Mouse (Mus musculus) CH12.LX (cell line): ENCODE data around the gene Cers6. TPM values are rescaled to one million over a fixed set of nuclear protein-coding genes. Genes with fewer than 3 reads are reported as not detected.

Source experiments
- DNase-seq: peaks from one replicate; pipeline ENCODE4 v3.0.0-alpha.2; 2013; ENCODE audit errors: extremely low read depth
- H3K27ac ChIP-seq: 2 replicates; pipeline ENCODE4 v1.5.1; 2012; ENCODE audit warnings: low read depth, mild to moderate bottlenecking, control low read depth, moderate library complexity; ENCODE audit not compliant: insufficient read depth
- H3K27me3 ChIP-seq: replicated peaks from 2 replicates; pipeline ENCODE3; 2012; ENCODE audit warnings: inconsistent platforms
- H3K36me3 ChIP-seq, 2 experiments: replicated peaks in 1 of 2; 2 replicates each; pipeline versions ENCODE3 to v1.6.1; 2012; ENCODE audit warnings: inconsistent platforms in 1 of 2, low read length in 1 of 2, mild to moderate bottlenecking in 1 of 2, mixed read lengths in 1 of 2, moderate library complexity in 1 of 2; ENCODE audit not compliant: control insufficient read depth in 1 of 2, insufficient read depth in 1 of 2
- H3K4me1 ChIP-seq, 2 experiments: 2 replicates each; pipeline ENCODE4 v1.6.1; 2012; ENCODE audit warnings: inconsistent platforms in 1 of 2, moderate library complexity in 1 of 2; ENCODE audit not compliant: insufficient read depth in 2 of 2, control insufficient read depth in 1 of 2
- H3K4me2 ChIP-seq: 2 replicates; pipeline ENCODE4 v1.6.1; 2012; ENCODE audit warnings: low read depth, mild to moderate bottlenecking, control low read depth; ENCODE audit not compliant: poor library complexity, insufficient read depth, severe bottlenecking
- H3K4me3 ChIP-seq, 3 experiments: fragments of 150-350 bp in 1 of 3; sonication (generic) in 1 of 3; replicated peaks in 1 of 3; 2 replicates each; pipeline versions ENCODE3 to v1.5.1; 2011 to 2012; ENCODE audit warnings: low read depth in 2 of 3, low read length in 2 of 3, mild to moderate bottlenecking in 2 of 3, moderate library complexity in 2 of 3, control low read depth in 1 of 3, improper control_type of control experiment in 1 of 3, inconsistent platforms in 1 of 3, mixed read lengths in 1 of 3; ENCODE audit not compliant: poor library complexity in 1 of 3
- H3K79me2 ChIP-seq: replicated peaks from 2 replicates; pipeline ENCODE4 v1.6.1; 2012; ENCODE audit warnings: mild to moderate bottlenecking, moderate library complexity; ENCODE audit not compliant: control insufficient read depth, poor library complexity, insufficient read depth, severe bottlenecking; ENCODE audit errors: extremely low read depth
- H3K9ac ChIP-seq: 2 replicates; pipeline ENCODE4 v1.6.1; 2012; ENCODE audit warnings: low read depth, mild to moderate bottlenecking, control low read depth, moderate library complexity; ENCODE audit not compliant: insufficient read depth
- H3K9me3 ChIP-seq: replicated peaks from 2 replicates; pipeline ENCODE3; 2012; ENCODE audit warnings: low read length, inconsistent platforms, mixed read lengths
- ELF1 ChIP-seq: IDR thresholded peaks from 2 replicates; pipeline ENCODE4 v1.6.1; 2014; ENCODE audit warnings: low read depth, mild to moderate bottlenecking, inconsistent platforms, low read length, improper control_type of control experiment
- JUN ChIP-seq: IDR thresholded peaks from 2 replicates; pipeline ENCODE4 v1.6.1; 2011; ENCODE audit warnings: low read depth, mild to moderate bottlenecking, low read length, improper control_type of control experiment, moderate library complexity; ENCODE audit not compliant: insufficient read depth
- MYC ChIP-seq: IDR thresholded peaks from 2 replicates; pipeline ENCODE4 v1.6.1; 2011; ENCODE audit warnings: low read depth, mild to moderate bottlenecking, improper control_type of control experiment, low read length
- USF2 ChIP-seq: conservative IDR thresholded peaks from 2 replicates; pipeline ENCODE4 v1.6.1; 2011; ENCODE audit warnings: low read depth, low read length, improper control_type of control experiment
- dilution Hi-C: fragments of 300-500 bp; cut with MboI; formaldehyde crosslinking; loops from 2 replicates; pipeline ENCODE4 v1.14.3; 2020; ENCODE audit warnings: low sequenced_read_pairs; ENCODE audit not compliant: extremely low pct_unique_long_range_greater_than_20kb, extremely low pct_ligation_motif_present
- in situ Hi-C: fragments of 300-500 bp; cut with MboI; formaldehyde crosslinking; loops from 3 replicates; pipeline ENCODE4 v1.14.3; 2019; ENCODE audit warnings: low sequenced_read_pairs, low pct_ligation_motif_present, low pct_unique_long_range_greater_than_20kb, mixed read lengths
- polyA plus RNA-seq: library from polyadenylated mRNA; unstranded; fragments of >175 nt; gene quantifications from 2 replicates; pipeline ENCODE4 v1.2.1, GENCODE M21; 2012; ENCODE audit warnings: low read depth; ENCODE audit not compliant: insufficient read length
- total RNA-seq, 2 experiments: library from RNA; depleted of rRNA; stranded (reverse); fragments of 300-350 nt in 1 of 2; fragments of >200 nt in 1 of 2; gene quantifications; 2 replicates each; pipeline ENCODE4 v1.2.3; 2012 to 2014

Cers6 gene
- total and polyA plus RNA-seq, 3 experiments, result not detected

DNA sequence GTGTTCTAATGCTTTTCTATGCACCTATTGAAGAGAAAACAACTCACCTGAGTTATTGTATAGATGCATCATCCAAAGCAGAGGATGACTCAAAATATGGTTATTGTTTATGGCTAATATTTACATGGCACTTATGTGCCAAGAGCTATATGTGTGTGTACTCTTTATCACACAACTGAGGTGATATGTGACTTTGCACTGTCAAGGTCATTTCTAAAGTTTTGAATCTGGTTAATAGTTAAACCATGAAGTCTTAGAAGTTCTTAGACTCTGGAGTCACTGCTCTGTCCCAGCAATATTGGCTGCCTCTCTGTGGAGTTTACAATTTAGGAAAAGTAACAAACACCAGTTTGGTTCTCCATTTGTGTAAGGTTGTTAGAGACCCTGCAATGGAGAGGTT is 297.7 kb downstream of the Cers6 start:
- H3K4me1 ChIP-seq, result no peaks in the 10 kb centered on the region
- dilution Hi-C loops (no loop called here), in situ Hi-C loops (no loop called here)
- no peaks in the 10 kb centered on the region for H3K79me2 ChIP-seq
- no peak overlapping the region for H3K9ac ChIP-seq
- no peak overlapping the region for H3K4me2 ChIP-seq
- no peak for TF ChIP-seq MYC
- no peak for TF ChIP-seq USF2
- no peak for TF ChIP-seq JUN
- no peak for TF ChIP-seq ELF1
- H3K4me3 ChIP-seq, result no peak overlapping the region
- no peak for DNase-seq
- H3K27me3 ChIP-seq, result no peaks in the 10 kb centered on the region
- no peak overlapping the region for H3K27ac ChIP-seq
- no peaks in the 10 kb centered on the region for H3K36me3 ChIP-seq
- H3K9me3 ChIP-seq, result no peaks in the 10 kb centered on the region

Other genes with a start within 250 kb of the Cers6 start
- gene 4932414N04Rik, start 205.0 kb upstream of the Cers6 start, total RNA-seq (2012; rRNA removed), result not detected in 2 replicates
- not detected in 2 replicates for gene 4932414N04Rik, start 205.0 kb upstream of the Cers6 start, total RNA-seq (2014; rRNA removed)
- not detected in 2 replicates for gene 4932414N04Rik, start 205.0 kb upstream of the Cers6 start, polyA plus RNA-seq